Mouse (Mus musculus) neural tube, embryonic 12.5 days (tissue): ENCODE measurements around the gene Zmiz2. TPM values are rescaled to one million over a fixed set of nuclear protein-coding genes. Genes with fewer than 3 reads are reported as not detected.
"Not testable (repeated sequence)": the region's sequence is repeated elsewhere in the genome, so short reads cannot be mapped to it uniquely, and the experiment has no call there.

Source experiments
- ATAC-seq: fragments of 200-750 bp; cut with Nextera tagmentation; 2 replicates; pipeline ENCODE4 v1.8.0; 2017; ENCODE audit warnings: low read depth, mild to moderate bottlenecking, moderate TSS enrichment, moderate library complexity; ENCODE audit not compliant: low FRiP score
- H3K27ac ChIP-seq: fragments of 300-500 bp; sonication (generic); 2 replicates; pipeline ENCODE4 v1.5.1; 2016
- H3K27me3 ChIP-seq: fragments of 300-500 bp; sonication (generic); replicated peaks from 2 replicates; pipeline ENCODE4 v1.6.1; 2016; ENCODE audit warnings: mild to moderate bottlenecking
- H3K36me3 ChIP-seq: fragments of 300-500 bp; sonication (generic); 2 replicates; pipeline ENCODE4 v1.6.1; 2016; ENCODE audit warnings: mild to moderate bottlenecking
- H3K4me1 ChIP-seq: fragments of 300-500 bp; sonication (generic); 2 replicates; pipeline ENCODE4 v1.6.1; 2016
- H3K4me2 ChIP-seq: fragments of 300-500 bp; sonication (generic); replicated peaks from 2 replicates; pipeline ENCODE4 v1.6.1; 2016; ENCODE audit warnings: mild to moderate bottlenecking
- H3K4me3 ChIP-seq: fragments of 300-500 bp; sonication (generic); 2 replicates; pipeline ENCODE4 v1.5.1; 2016
- H3K9ac ChIP-seq: fragments of 300-500 bp; sonication (generic); 2 replicates; pipeline ENCODE4 v1.6.1; 2016; ENCODE audit warnings: mild to moderate bottlenecking
- H3K9me3 ChIP-seq: fragments of 300-500 bp; sonication (generic); 2 replicates; pipeline ENCODE4 v1.6.1; 2016; ENCODE audit warnings: mild to moderate bottlenecking
- WGBS: fragments of 180-500 bp; shearing (Covaris S2); methylation state at CpG from one replicate; pipeline ENCODE4 v1.1.7; 2016; 5-methylcytosine and 5-hydroxymethylcytosine counted together
- microRNA-seq: library from miRNA; unstranded; fragments of <30 nt; microRNA quantifications from one replicate; pipeline ENCODE4, GENCODE M21; 2017
- polyA plus RNA-seq: library from polyadenylated mRNA; unstranded; fragments of >200 nt; fragmentation: Nextera tagmentation; extraction: Ambion mirVana; gene quantifications from 2 replicates; pipeline ENCODE4 v1.2.1, GENCODE M21; 2016

The Zmiz2 gene
- polyA plus RNA-seq, 1 experiment from 2014 or later, result 24.1 TPM

GRCm38 (mm10) chr11:6442566-6442965 is 53.7 kb downstream of the Zmiz2 start:
- Histone ChIP-seq H3K36me3 (peaks cover 12% of the 10 kb centered on the region), H3K4me3 (no peak overlapping the region), H3K27ac (no peak overlapping the region), H3K4me1 (peaks cover 7% of the 10 kb centered on the region), H3K27me3 (no peaks in the 10 kb centered on the region), H3K4me2 (peak overlapping the region; percentile 61; the same call in 1 of the 2 replicates), H3K9me3 (no peaks in the 10 kb centered on the region), H3K9ac (no peak overlapping the region)
- no peak for ATAC-seq
- 99% methylated on average over 4 of the region's 4 CpGs for WGBS

- Histone ChIP-seq H3K27ac (no peak overlapping the region), H3K36me3 (peaks cover 8% of the 10 kb centered on the region; the same call in 1 of the 2 replicates), H3K4me3 (peak overlapping the region; percentile 74), H3K27me3 (no peaks in the 10 kb centered on the region), H3K4me2 (peak overlapping the region; percentile 61), H3K4me1 (peaks cover 7% of the 10 kb centered on the region), H3K9me3 (no peaks in the 10 kb centered on the region), H3K9ac (peak overlapping the region; percentile 83)
- WGBS, result 56% methylated on average over 4 of the region's 4 CpGs
- ATAC-seq, result no peak
These were observed 54.2 kb downstream of the Zmiz2 start for GRCm38 (mm10) chr11:6443102-6443501.

- no peak for ATAC-seq
- peak overlapping the region; percentile 83 for H3K9ac ChIP-seq
- peak overlapping the region; percentile 61 for H3K4me2 ChIP-seq
- peaks cover 7% of the 10 kb centered on the region for H3K4me1 ChIP-seq
- whole genome bisulfite sequencing, result 1% methylated on average over 10 of the region's 10 CpGs
- peak overlapping the region; percentile 74 for H3K4me3 ChIP-seq
- 0 out of 2 replicates have a peak, but pooled peaks cover 3% of the 10 kb centered on the region for H3K36me3 ChIP-seq
- H3K27ac ChIP-seq, result peak overlapping the region; percentile 90
- H3K27me3 ChIP-seq, result no peaks in the 10 kb centered on the region
- H3K9me3 ChIP-seq, result no peaks in the 10 kb centered on the region
These were observed 54.8 kb downstream of the Zmiz2 start for GRCm38 (mm10) chr11:6443727-6444076.

DNA sequence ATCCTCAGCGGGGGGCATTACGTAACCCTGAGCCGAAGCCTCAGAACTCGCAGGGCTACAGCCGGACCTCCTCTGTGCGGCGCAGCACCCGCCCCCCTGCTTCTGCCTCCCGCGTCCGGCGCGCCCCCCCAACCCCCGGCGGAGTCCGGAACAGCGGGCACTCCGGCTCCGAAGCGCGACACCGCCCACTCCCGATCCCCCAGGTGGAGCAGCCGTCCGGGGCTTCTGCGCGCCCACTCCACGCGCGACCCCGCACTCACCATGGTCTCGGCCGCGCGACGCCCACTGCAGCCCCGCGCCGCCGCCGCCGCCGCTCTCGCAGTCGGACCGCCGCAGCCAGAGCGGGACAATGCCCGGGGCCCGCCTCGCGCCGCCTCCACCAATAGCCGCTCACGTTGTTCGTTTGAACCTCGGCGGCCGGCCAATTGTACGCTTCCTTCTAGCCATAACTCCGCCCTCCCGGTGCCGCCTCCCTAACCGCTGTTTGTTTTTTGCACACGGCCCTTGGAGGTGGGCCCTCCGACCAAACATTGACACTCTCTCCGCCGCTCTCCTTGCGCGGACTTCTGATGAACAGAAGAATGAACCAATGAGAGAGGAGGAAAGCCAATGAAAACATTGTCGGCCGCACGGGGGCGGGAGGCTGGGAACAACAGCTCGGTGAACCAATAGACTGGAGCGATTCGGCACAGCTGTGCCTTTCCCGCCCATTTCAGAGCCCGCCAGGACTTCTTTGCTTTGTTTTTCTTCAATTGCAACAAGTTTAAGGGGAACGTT is 55.4 kb downstream of the Zmiz2 start, which contains the start of gene H2afv:
H2afv (minus strand) TSS at position 367 of the 777 bp plus-strand sequence.
- ATAC-seq, result peak; percentile 99
- peaks cover 7% of the 10 kb centered on the region for H3K4me1 ChIP-seq
- H3K27me3 ChIP-seq, result no peaks in the 10 kb centered on the region
- peak within 1 kb of the TSS; percentile 74 for H3K4me3 ChIP-seq
- H3K9ac ChIP-seq, result peak within 1 kb of the TSS; percentile 83
- peak within 1 kb of the TSS; percentile 61 for H3K4me2 ChIP-seq
- H3K27ac ChIP-seq, result peak within 1 kb of the TSS; percentile 90
- H3K36me3 ChIP-seq, result 0 out of 2 replicates have a peak, but pooled peaks cover 3% of the 10 kb centered on the region
- H3K9me3 ChIP-seq, result no peaks in the 10 kb centered on the region
- under 1% methylated on average over 80 of the region's 80 CpGs for WGBS

- WGBS, result 80% methylated on average over 4 of the region's 4 CpGs
- no peak for ATAC-seq
- no peak overlapping the region for H3K4me3 ChIP-seq
- H3K4me2 ChIP-seq, result no peak overlapping the region
- no peak overlapping the region for H3K27ac ChIP-seq
- peaks cover 7% of the 10 kb centered on the region for H3K4me1 ChIP-seq
- H3K9me3 ChIP-seq, result no peaks in the 10 kb centered on the region
- no peaks in the 10 kb centered on the region for H3K27me3 ChIP-seq
- no peak overlapping the region for H3K9ac ChIP-seq
- 0 out of 2 replicates have a peak, but pooled peaks cover 3% of the 10 kb centered on the region for H3K36me3 ChIP-seq
These were observed 56.6 kb downstream of the Zmiz2 start for GRCm38 (mm10) chr11:6445441-6445840.

- WGBS, result 93% methylated on average over 7 of the region's 7 CpGs
- no peaks in the 10 kb centered on the region for H3K9me3 ChIP-seq
- no peak overlapping the region for H3K9ac ChIP-seq
- H3K27ac ChIP-seq, result no peak overlapping the region
- no peak overlapping the region for H3K4me3 ChIP-seq
- no peak overlapping the region for H3K4me2 ChIP-seq
- H3K4me1 ChIP-seq, result peaks cover 7% of the 10 kb centered on the region
- H3K27me3 ChIP-seq, result no peaks in the 10 kb centered on the region
- 0 out of 2 replicates have a peak, but pooled peaks cover 3% of the 10 kb centered on the region for H3K36me3 ChIP-seq
- no peak for ATAC-seq
These were observed 57.1 kb downstream of the Zmiz2 start for GRCm38 (mm10) chr11:6445951-6446350.

DNA sequence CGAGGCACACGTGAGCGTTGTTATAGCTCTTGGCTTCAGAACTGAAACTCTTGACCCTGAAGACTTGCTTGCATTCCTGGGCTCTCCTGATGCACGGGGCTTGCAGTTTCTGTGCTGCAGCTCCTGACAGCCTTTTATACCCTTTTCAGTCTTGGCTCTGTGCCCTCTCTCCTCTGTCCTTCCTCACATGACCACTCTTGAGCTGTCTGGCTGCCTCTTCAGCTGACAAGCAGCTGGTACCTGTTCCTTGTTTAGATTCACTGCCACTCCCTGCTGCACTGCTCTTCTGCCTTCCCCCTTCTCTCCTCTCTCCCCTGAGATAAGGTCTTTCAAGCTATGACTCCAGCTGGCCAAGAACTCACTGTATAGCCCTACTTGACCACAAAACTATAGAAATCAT is 58.6 kb downstream of the Zmiz2 start:
- Histone ChIP-seq H3K9me3 (no peaks in the 10 kb centered on the region), H3K4me1 (peaks cover 7% of the 10 kb centered on the region), H3K27ac (no peak overlapping the region), H3K27me3 (no peaks in the 10 kb centered on the region), H3K4me3 (no peak overlapping the region), H3K4me2 (no peak overlapping the region), H3K36me3 (no peaks in the 10 kb centered on the region), H3K9ac (no peak overlapping the region)
- whole genome bisulfite sequencing, result 93% methylated on average over 4 of the region's 4 CpGs
- ATAC-seq, result no peak

GRCm38 (mm10) chr11:6448155-6448554 is 59.3 kb downstream of the Zmiz2 start:
- not testable (repeated sequence) for H3K27me3 ChIP-seq, H3K4me3 ChIP-seq, H3K9ac ChIP-seq, H3K27ac ChIP-seq, H3K9me3 ChIP-seq, H3K36me3 ChIP-seq, ATAC-seq, H3K4me2 ChIP-seq, H3K4me1 ChIP-seq
- 96% methylated on average over 5 of the region's 5 CpGs for WGBS

Small RNA genes lying within 50 kb of the gene (microRNA-seq; reads per million reads assigned to microRNA genes)
- gene Mir7651, result 2.8 reads per million, percentile 7 among the genes with 10 or more reads in this experiment

Other genes with a start within 250 kb of the Zmiz2 start
- 0.34 and 0.79 TPM in 2 replicates for gene A730071L15Rik, start 189.0 kb upstream of the Zmiz2 start, polyA plus RNA-seq
- 56.4 and 58.8 TPM in 2 replicates for gene Nudcd3, start 188.7 kb upstream of the Zmiz2 start, polyA plus RNA-seq
- gene Npc1l1, start 158.9 kb upstream of the Zmiz2 start, polyA plus RNA-seq, result not detected in 2 replicates
- 85.3 and 86.0 TPM in 2 replicates for gene Ddx56, start 121.3 kb upstream of the Zmiz2 start, polyA plus RNA-seq
- 145 and 150 TPM in 2 replicates for gene Tmed4, start 114.2 kb upstream of the Zmiz2 start, polyA plus RNA-seq
- gene Ogdh, start 97.4 kb upstream of the Zmiz2 start, polyA plus RNA-seq, result 93.8 and 103 TPM in 2 replicates
- 4,309 and 4,532 TPM in 2 replicates for gene Ppia, start 26.4 kb downstream of the Zmiz2 start, polyA plus RNA-seq
- 580 and 625 TPM in 2 replicates for gene H2afv, start 55.4 kb downstream of the Zmiz2 start, polyA plus RNA-seq
- gene Purb, start 86.8 kb downstream of the Zmiz2 start, polyA plus RNA-seq, result 13.8 and 14.2 TPM in 2 replicates
- gene Myo1g, start 131.9 kb downstream of the Zmiz2 start, polyA plus RNA-seq, result 0.97 and 1.0 TPM in 2 replicates
- 100 and 103 TPM in 2 replicates for gene Ccm2, start 157.8 kb downstream of the Zmiz2 start, polyA plus RNA-seq
- gene Nacad, start 217.0 kb downstream of the Zmiz2 start, polyA plus RNA-seq, result 102 and 111 TPM in 2 replicates
- gene Tbrg4, start 237.0 kb downstream of the Zmiz2 start, polyA plus RNA-seq, result 42.3 and 46.3 TPM in 2 replicates
- gene Wap, start 249.6 kb downstream of the Zmiz2 start, polyA plus RNA-seq, result not detected in 2 replicates